Mouse (Mus musculus): ENCODE measurements around the gene Ttll12.

Ttll12 gene

GRCm38 (mm10) chr15:83563327-83563856 lies 31.6 kb downstream of the Ttll12 start, which contains the start of the genes Tspo and Mcat:
TSS of gene Tspo (plus strand) at chr15:83563592.
TSS of gene Mcat (minus strand) at chr15:83563787.
- peak; percentile 75 for DNase-seq (ENCODE audit: extremely low spot score)

GRCm38 (mm10) chr15:83562626-83563270 lies 32.2 kb downstream of the Ttll12 start:
- peak; percentile 34 for DNase-seq (ENCODE audit: extremely low spot score)

GRCm38 (mm10) chr15:83560941-83561477 lies 33.9 kb downstream of the Ttll12 start:
- no peak for DNase-seq (ENCODE audit: extremely low spot score)

GRCm38 (mm10) chr15:83555161-83555974 lies 39.6 kb downstream of the Ttll12 start:
- DNase-seq (ENCODE audit: extremely low spot score), result peak; percentile 89

GRCm38 (mm10) chr15:83553831-83554230 lies 41.1 kb downstream of the Ttll12 start:
- no peak for DNase-seq (ENCODE audit: extremely low spot score)

- DNase-seq (ENCODE audit: extremely low spot score), result no peak
These were observed 44.8 kb downstream of the Ttll12 start for GRCm38 (mm10) chr15:83550137-83550536.

GRCm38 (mm10) chr15:83547144-83547543 lies 47.8 kb downstream of the Ttll12 start:
- no peak for DNase-seq (ENCODE audit: extremely low spot score)

GRCm38 (mm10) chr15:83546029-83546428 lies 48.9 kb downstream of the Ttll12 start:
- DNase-seq (ENCODE audit: extremely low spot score), result no peak

GRCm38 (mm10) chr15:83541647-83542287 lies 53.2 kb downstream of the Ttll12 start:
- DNase-seq (ENCODE audit: extremely low spot score), result no peak

GRCm38 (mm10) chr15:83539905-83540304 lies 55.1 kb downstream of the Ttll12 start:
- no peak for DNase-seq (ENCODE audit: extremely low spot score)

- no peak for DNase-seq (ENCODE audit: extremely low spot score)
These were observed 56.1 kb downstream of the Ttll12 start for GRCm38 (mm10) chr15:83538855-83539254.

- no peak for DNase-seq (ENCODE audit: extremely low spot score)
These were observed 59.1 kb downstream of the Ttll12 start for GRCm38 (mm10) chr15:83535890-83536231.

GRCm38 (mm10) chr15:83534960-83535889 lies 59.7 kb downstream of the Ttll12 start:
- DNase-seq (ENCODE audit: extremely low spot score), result no peak

- no peak for DNase-seq (ENCODE audit: extremely low spot score)
These were observed 62.4 kb downstream of the Ttll12 start for GRCm38 (mm10) chr15:83532606-83533005.

GRCm38 (mm10) chr15:83531961-83532469 lies 62.9 kb downstream of the Ttll12 start:
- no peak for DNase-seq (ENCODE audit: extremely low spot score)

GRCm38 (mm10) chr15:83530688-83531087 lies 64.3 kb downstream of the Ttll12 start:
- no peak for DNase-seq (ENCODE audit: extremely low spot score)

- no peak for DNase-seq (ENCODE audit: extremely low spot score)
These were observed 64.7 kb downstream of the Ttll12 start for GRCm38 (mm10) chr15:83530233-83530632.

GRCm38 (mm10) chr15:83529765-83530164 lies 65.2 kb downstream of the Ttll12 start:
- no peak for DNase-seq (ENCODE audit: extremely low spot score)

GRCm38 (mm10) chr15:83528892-83529291 lies 66.1 kb downstream of the Ttll12 start:
- no peak for DNase-seq (ENCODE audit: extremely low spot score)

GRCm38 (mm10) chr15:83527747-83528146 lies 67.2 kb downstream of the Ttll12 start:
- DNase-seq (ENCODE audit: extremely low spot score), result no peak

GRCm38 (mm10) chr15:83527092-83527437 lies 67.9 kb downstream of the Ttll12 start:
- DNase-seq (ENCODE audit: extremely low spot score), result no peak
